Mouse (Mus musculus) thymus, adult 2 months (tissue): ENCODE measurements around the gene Entpd7.

ENCODE experiments used
- CTCF ChIP-seq: fragments of 200-500 bp; IDR thresholded peaks from 2 replicates; pipeline ENCODE4 v1.5.1; 2012; ENCODE audit warnings: mild to moderate bottlenecking, control low read depth, low read length, moderate library complexity, borderline replicate concordance; ENCODE audit not compliant: control insufficient read depth, poor library complexity, insufficient read depth; ENCODE audit errors: extremely low read depth
- POLR2A ChIP-seq: fragments of 200-500 bp; IDR thresholded peaks from 2 replicates; pipeline ENCODE4 v1.6.1; 2012; ENCODE audit warnings: mild to moderate bottlenecking, low read length, control low read depth, moderate library complexity; ENCODE audit not compliant: control insufficient read depth, poor library complexity, insufficient read depth; ENCODE audit errors: extremely low read depth

GRCm38 (mm10) chr19:43699763-43700155 lies 10.3 kb downstream of the Entpd7 start:
- no peak for TF ChIP-seq CTCF
- no peak for TF ChIP-seq POLR2A
